Mouse (Mus musculus): ENCODE data around the gene Npas3.

Gene Npas3

GRCm38 (mm10) chr12:53297946-53298840 is 49.7 kb downstream of the Npas3 start:
- DNase-seq: no peak

- DNase-seq: no peak
These were observed 52.5 kb downstream of the Npas3 start for GRCm38 (mm10) chr12:53300964-53301363.

- no peak for DNase-seq
These were observed 53.7 kb downstream of the Npas3 start for GRCm38 (mm10) chr12:53302129-53302528.

GRCm38 (mm10) chr12:53316715-53317114 is 68.2 kb downstream of the Npas3 start:
- DNase-seq: no peak

GRCm38 (mm10) chr12:53317801-53318200 is 69.3 kb downstream of the Npas3 start:
- DNase-seq: no peak

GRCm38 (mm10) chr12:53320526-53320925 is 72.0 kb downstream of the Npas3 start:
- DNase-seq: no peak

- DNase-seq: no peak
These were observed 72.5 kb downstream of the Npas3 start for GRCm38 (mm10) chr12:53321018-53321417.

- no peak for DNase-seq
These were observed 73.5 kb downstream of the Npas3 start for GRCm38 (mm10) chr12:53321944-53322343.

- no peak for DNase-seq
These were observed 79.2 kb downstream of the Npas3 start for GRCm38 (mm10) chr12:53327653-53328188.

- no peak for DNase-seq
These were observed 79.8 kb downstream of the Npas3 start for GRCm38 (mm10) chr12:53328257-53328736.

GRCm38 (mm10) chr12:53330141-53330540 is 81.7 kb downstream of the Npas3 start:
- no peak for DNase-seq

GRCm38 (mm10) chr12:53331391-53331790 is 82.9 kb downstream of the Npas3 start:
- DNase-seq: no peak

GRCm38 (mm10) chr12:53331800-53332199 is 83.3 kb downstream of the Npas3 start:
- no peak for DNase-seq

- DNase-seq: no peak
These were observed 84.8 kb downstream of the Npas3 start for GRCm38 (mm10) chr12:53333251-53333650.

- DNase-seq: no peak
These were observed 90.0 kb downstream of the Npas3 start for GRCm38 (mm10) chr12:53338349-53338948.

GRCm38 (mm10) chr12:53342741-53343140 is 94.3 kb downstream of the Npas3 start:
- DNase-seq: no peak

GRCm38 (mm10) chr12:53351860-53352259 is 103.4 kb downstream of the Npas3 start:
- DNase-seq: no peak

GRCm38 (mm10) chr12:53365751-53366150 is 117.3 kb downstream of the Npas3 start:
- no peak for DNase-seq

GRCm38 (mm10) chr12:53384851-53385250 is 136.4 kb downstream of the Npas3 start:
- DNase-seq: no peak

GRCm38 (mm10) chr12:53405856-53406255 is 157.4 kb downstream of the Npas3 start:
- no peak for DNase-seq

- DNase-seq: peak; percentile 25
These were observed 159.3 kb downstream of the Npas3 start for GRCm38 (mm10) chr12:53407776-53408175.

GRCm38 (mm10) chr12:53409711-53410110 is 161.2 kb downstream of the Npas3 start:
- no peak for DNase-seq

GRCm38 (mm10) chr12:53410647-53411046 is 162.2 kb downstream of the Npas3 start:
- DNase-seq: no peak

GRCm38 (mm10) chr12:53416096-53416495 is 167.6 kb downstream of the Npas3 start:
- no peak for DNase-seq

Data from right cerebral cortex, postnatal 25 days (tissue).